Mouse (Mus musculus) embryonic facial prominence, embryonic 12.5 days (tissue): ENCODE measurements around the gene Ip6k1. TPM values are rescaled to one million over a fixed set of nuclear protein-coding genes. Genes with fewer than 3 reads are reported as not detected.

Source experiments
- ATAC-seq: fragments of 200-750 bp; cut with Nextera tagmentation; 2 replicates; pipeline ENCODE4 v1.8.0; 2017; ENCODE audit not compliant: insufficient number of reproducible peaks, insufficient read depth, low FRiP score, low TSS enrichment
- H3K27ac ChIP-seq: fragments of 300-500 bp; sonication (generic); 2 replicates; pipeline ENCODE4 v1.5.1; 2016; ENCODE audit warnings: mild to moderate bottlenecking
- H3K27me3 ChIP-seq: fragments of 300-500 bp; sonication (generic); 2 replicates; pipeline ENCODE4 v1.6.1; 2016; ENCODE audit warnings: mild to moderate bottlenecking, moderate library complexity
- H3K36me3 ChIP-seq: fragments of 300-500 bp; sonication (generic); 2 replicates; pipeline ENCODE4 v1.6.1; 2016; ENCODE audit warnings: mild to moderate bottlenecking
- H3K4me1 ChIP-seq: fragments of 300-500 bp; sonication (generic); 2 replicates; pipeline ENCODE4 v1.6.1; 2016
- H3K4me2 ChIP-seq: fragments of 300-500 bp; sonication (generic); replicated peaks from 2 replicates; pipeline ENCODE4 v1.6.1; 2016; ENCODE audit warnings: mild to moderate bottlenecking, moderate library complexity
- H3K4me3 ChIP-seq: fragments of 300-500 bp; sonication (generic); 2 replicates; pipeline ENCODE4 v1.5.1; 2016; ENCODE audit warnings: mild to moderate bottlenecking
- H3K9ac ChIP-seq: fragments of 300-500 bp; sonication (generic); 2 replicates; pipeline ENCODE4 v1.6.1; 2016; ENCODE audit warnings: mild to moderate bottlenecking, moderate library complexity
- H3K9me3 ChIP-seq: fragments of 300-500 bp; sonication (generic); 2 replicates; pipeline ENCODE4 v1.6.1; 2016; ENCODE audit warnings: mild to moderate bottlenecking, moderate library complexity
- WGBS: fragments of 180-500 bp; shearing (Covaris S2); methylation state at CpG from one replicate; pipeline ENCODE4 v1.1.7; 2016; 5-methylcytosine and 5-hydroxymethylcytosine counted together
- polyA plus RNA-seq: library from polyadenylated mRNA; unstranded; fragments of >200 nt; fragmentation: Nextera tagmentation; extraction: Ambion mirVana; gene quantifications from 2 replicates; pipeline ENCODE4 v1.2.1, GENCODE M21; 2016

Ip6k1 gene
- polyA plus RNA-seq, 1 experiment from 2014 or later = 85.6 TPM

DNA sequence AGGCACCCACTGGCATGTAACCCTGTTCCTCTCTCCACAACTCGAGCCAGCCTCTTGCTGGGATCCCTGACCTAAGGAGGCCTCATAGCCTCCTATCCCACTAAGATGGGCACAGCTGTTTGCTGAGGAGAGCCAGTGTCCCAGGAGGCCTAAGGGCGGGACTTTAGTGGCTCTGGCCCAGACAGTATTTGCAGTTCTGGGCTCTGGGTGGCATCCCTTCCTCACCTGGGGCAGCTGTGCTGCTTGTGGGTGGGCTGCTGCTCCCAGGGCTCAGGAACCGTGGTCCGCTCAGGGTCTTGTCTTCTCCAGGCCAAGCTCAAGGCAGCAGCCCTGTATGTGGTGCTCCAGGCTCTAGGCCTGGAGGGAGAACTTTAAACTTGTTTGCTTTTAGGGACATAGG is 44.3 kb downstream of the Ip6k1 start:
- WGBS = 89% methylated on average over 4 of the region's 4 CpGs
- no peaks in the 10 kb centered on the region for H3K9me3 ChIP-seq
- peaks cover 65% of the 10 kb centered on the region for H3K36me3 ChIP-seq
- no peak overlapping the region for H3K9ac ChIP-seq
- no peak for ATAC-seq
- H3K4me2 ChIP-seq = no peak overlapping the region
- no peak overlapping the region for H3K27ac ChIP-seq
- peaks cover 20% of the 10 kb centered on the region for H3K4me1 ChIP-seq
- H3K27me3 ChIP-seq = no peaks in the 10 kb centered on the region
- no peak overlapping the region for H3K4me3 ChIP-seq

DNA sequence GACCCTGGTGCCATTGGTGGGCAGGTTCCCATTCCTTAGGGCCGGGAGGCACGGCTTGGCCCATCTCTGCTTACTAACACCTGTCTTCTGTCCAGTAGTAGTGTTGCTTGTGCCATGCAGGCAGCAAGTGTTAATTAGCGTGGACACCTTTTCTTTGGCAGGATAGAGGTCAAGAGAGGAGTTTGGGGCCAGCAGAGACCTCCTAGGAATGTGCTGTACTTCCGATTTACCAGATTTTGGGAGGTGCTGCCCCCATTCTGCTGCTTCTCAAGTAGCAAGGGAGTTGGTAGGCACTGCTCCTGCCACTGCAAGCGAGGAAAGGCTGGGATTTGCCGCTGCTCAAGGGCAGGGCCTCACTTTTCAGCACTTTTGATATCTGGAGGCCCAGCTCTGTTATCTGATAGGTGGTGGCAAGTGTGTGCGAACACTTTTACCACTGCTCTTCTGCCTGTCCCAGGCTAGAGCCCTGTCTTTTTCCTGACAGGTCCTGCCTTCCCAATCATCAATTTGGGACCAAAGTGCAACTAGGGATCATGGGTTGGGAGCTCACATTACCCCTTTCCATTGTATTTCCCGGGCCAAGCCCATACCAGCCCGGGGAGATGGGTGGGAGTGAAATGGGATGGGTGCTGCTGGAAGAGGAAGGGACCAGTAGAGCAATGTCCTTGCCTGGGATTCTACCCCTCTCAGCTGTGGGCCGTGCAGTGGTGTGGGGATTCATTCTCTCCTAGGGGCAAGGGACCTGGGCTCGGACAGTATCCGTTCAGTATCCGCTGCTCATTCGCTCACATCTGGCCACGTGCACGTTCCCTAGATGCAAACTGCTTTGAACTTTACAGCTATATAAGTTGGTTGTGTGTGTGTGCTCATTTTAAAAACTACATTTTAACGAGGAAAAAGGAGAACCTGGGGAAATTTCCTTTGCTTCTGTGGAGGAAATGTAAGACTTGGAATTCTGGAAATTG is 45.6 kb downstream of the Ip6k1 start:
- H3K4me2 ChIP-seq = peak overlapping the region; percentile 86
- H3K36me3 ChIP-seq = peaks cover 60% of the 10 kb centered on the region
- 0 out of 2 replicates have a peak overlapping the region, but pooled peaks have one; percentile 70 for H3K9ac ChIP-seq
- WGBS = 55% methylated on average over 17 of the region's 17 CpGs
- H3K27me3 ChIP-seq = no peaks in the 10 kb centered on the region
- H3K4me3 ChIP-seq = peak overlapping the region; percentile 75
- no peaks in the 10 kb centered on the region for H3K9me3 ChIP-seq
- ATAC-seq = no peak
- 0 out of 2 replicates have a peak overlapping the region, but pooled peaks have one; percentile 14 for H3K27ac ChIP-seq
- peaks cover 24% of the 10 kb centered on the region for H3K4me1 ChIP-seq

DNA sequence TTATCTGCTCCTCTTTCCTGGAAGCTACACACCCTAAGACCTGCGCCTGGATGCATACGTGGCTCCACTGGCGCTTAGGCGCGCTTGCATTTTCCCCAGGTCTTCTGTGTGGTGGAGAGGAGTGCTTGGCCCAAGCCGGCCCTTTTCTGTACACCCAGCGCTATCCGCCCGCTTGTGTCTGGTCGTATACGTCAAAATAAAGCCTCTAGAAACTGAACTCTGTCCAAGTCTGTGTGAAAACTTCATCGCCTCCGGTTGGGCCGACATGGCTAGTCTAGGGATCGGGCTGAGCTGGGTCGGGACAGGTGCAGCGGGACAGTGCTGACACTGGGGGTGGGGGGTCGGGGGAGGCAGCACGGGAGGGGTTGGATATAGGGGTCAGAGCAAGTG is 46.3 kb downstream of the Ip6k1 start:
- peak; percentile 8 for ATAC-seq
- Histone ChIP-seq H3K4me1 (peaks cover 30% of the 10 kb centered on the region), H3K9me3 (no peaks in the 10 kb centered on the region), H3K9ac (peak overlapping the region; percentile 70; the same call in 1 of the 2 replicates), H3K27me3 (no peaks in the 10 kb centered on the region), H3K27ac (0 out of 2 replicates have a peak overlapping the region, but pooled peaks have one; percentile 14), H3K4me3 (peak overlapping the region; percentile 75), H3K36me3 (peaks cover 53% of the 10 kb centered on the region), H3K4me2 (peak overlapping the region; percentile 86)
- 2% methylated on average over 18 of the region's 19 CpGs for WGBS

DNA sequence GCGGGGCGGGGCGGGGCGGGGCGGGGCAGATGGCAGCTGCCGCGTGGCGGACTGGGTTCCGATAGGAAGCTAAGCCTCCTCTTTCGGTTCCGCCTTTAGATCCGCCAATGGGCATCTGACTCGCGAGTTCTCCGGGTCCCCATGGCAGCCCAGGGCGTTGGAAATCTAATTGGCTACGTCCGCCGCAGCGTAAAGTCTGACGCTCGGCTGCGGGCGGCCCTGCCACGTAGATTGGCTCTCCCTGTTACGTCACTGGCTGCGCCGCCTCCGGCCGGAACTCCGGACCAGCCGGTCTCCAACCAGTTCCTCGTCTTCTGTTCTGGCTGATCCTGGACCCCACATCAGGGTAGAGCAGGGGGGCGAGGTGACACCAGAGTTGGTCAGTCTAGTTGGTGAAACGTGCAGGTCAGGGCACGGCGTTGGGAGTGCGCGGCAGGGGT is 46.7 kb downstream of the Ip6k1 start, which contains the start of gene Gmppb:
Gene Gmppb (plus strand): TSS at position 227 of the 440 bp plus-strand sequence.
- Histone ChIP-seq H3K27ac (peak within 1 kb of the TSS; percentile 50; the same call in 1 of the 2 replicates), H3K9me3 (no peaks in the 10 kb centered on the region), H3K36me3 (peaks cover 56% of the 10 kb centered on the region), H3K4me1 (peaks cover 30% of the 10 kb centered on the region), H3K4me3 (peak within 1 kb of the TSS; percentile 75), H3K9ac (peak within 1 kb of the TSS; percentile 70), H3K27me3 (no peaks in the 10 kb centered on the region), H3K4me2 (peak within 1 kb of the TSS; percentile 86)
- under 1% methylated on average over 38 of the region's 39 CpGs for WGBS
- ATAC-seq = peak; percentile 87

DNA sequence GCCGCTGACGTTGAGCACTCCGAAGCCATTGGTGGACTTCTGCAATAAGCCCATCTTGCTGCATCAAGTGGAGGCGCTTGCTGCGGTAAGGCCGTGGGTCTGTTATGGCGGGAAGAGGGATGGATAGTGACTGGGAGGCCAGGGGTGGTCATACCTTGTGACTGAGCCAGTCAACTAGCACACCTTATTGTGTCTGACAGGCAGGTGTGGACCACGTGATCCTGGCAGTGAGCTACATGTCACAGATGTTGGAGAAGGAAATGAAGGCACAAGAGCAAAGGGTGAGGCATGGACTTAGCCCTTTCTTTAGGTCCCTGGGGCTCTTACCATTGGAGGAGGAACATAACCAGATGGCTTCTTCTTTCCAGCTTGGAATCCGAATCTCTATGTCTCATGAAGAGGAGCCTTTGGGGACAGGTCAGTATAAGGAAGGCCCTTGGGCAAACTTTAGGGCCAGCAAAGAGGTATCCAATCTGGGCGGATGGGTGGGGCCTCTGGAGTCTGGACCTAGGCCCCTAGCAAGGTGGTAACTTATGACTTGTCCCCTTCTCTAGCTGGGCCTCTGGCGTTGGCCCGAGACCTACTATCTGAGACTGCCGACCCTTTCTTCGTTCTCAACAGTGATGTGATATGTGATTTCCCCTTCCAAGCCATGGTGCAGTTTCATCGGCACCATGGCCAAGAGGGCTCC is 47.4 kb downstream of the Ip6k1 start:
- Histone ChIP-seq H3K27ac (0 out of 2 replicates have a peak overlapping the region, but pooled peaks have one; percentile 50), H3K36me3 (peaks cover 60% of the 10 kb centered on the region), H3K4me1 (peaks cover 30% of the 10 kb centered on the region), H3K9me3 (no peaks in the 10 kb centered on the region), H3K27me3 (no peaks in the 10 kb centered on the region), H3K4me3 (peak overlapping the region; percentile 75), H3K4me2 (peak overlapping the region; percentile 86), H3K9ac (peak overlapping the region; percentile 70)
- 41% methylated on average over 15 of the region's 15 CpGs for WGBS
- ATAC-seq = no peak

DNA sequence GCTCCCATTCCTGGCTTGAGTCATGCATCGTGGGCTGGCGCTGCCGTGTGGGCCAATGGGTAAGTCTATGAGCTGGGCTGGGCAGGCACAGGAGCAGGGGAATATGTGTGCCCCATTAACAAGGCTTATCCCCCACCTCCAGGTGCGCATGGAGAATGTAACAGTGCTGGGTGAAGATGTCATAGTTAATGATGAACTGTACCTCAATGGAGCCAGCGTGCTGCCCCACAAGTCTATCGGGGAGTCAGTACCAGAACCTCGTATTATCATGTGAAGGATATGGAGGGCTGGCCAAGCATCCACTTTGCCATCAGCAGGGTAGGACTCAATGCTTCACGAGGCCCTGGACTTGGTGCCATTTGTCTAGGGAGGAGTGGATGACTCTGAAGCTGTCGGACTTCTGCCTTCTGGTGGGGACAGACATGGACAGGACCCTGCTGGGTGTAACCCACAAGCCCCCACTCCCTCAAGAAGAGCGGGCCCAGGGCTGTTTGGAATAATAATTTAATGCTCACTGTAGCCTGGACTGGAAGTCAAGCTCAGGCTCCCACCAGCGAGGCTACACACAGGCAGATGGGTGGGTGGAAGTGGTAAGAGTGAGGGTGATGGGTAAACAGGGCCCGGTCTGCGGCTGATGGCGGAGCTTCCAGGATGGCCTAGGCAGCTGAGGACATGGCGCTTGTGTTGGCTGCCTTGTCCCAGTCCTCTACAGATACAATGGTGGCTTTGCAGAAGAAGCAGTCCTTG is 49.1 kb downstream of the Ip6k1 start:
- no peak overlapping the region for H3K4me2 ChIP-seq
- no peaks in the 10 kb centered on the region for H3K27me3 ChIP-seq
- H3K4me1 ChIP-seq = peaks cover 30% of the 10 kb centered on the region
- H3K27ac ChIP-seq = no peak overlapping the region
- peaks cover 59% of the 10 kb centered on the region for H3K36me3 ChIP-seq
- H3K4me3 ChIP-seq = no peak overlapping the region
- H3K9me3 ChIP-seq = no peaks in the 10 kb centered on the region
- H3K9ac ChIP-seq = no peak overlapping the region
- 92% methylated on average over 15 of the region's 15 CpGs for WGBS
- no peak for ATAC-seq

DNA sequence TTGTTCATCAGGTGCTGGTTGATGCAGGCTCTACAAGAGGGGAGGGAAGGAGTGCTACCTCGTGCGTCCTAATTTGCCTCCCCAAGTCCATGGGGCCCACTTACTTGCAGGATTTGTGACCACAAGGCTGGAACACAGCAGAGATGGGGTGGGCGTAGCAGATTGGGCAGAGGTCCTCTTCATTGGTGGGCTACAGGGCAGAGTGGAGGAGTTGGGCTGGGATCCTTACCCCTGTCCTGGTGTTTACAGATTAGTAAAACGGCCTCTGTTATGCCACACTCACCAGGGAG is 49.6 kb downstream of the Ip6k1 start:
- no peak overlapping the region for H3K4me3 ChIP-seq
- no peak overlapping the region for H3K9ac ChIP-seq
- H3K9me3 ChIP-seq = no peaks in the 10 kb centered on the region
- WGBS = 84% methylated on average over 4 of the region's 4 CpGs
- no peak overlapping the region for H3K27ac ChIP-seq
- ATAC-seq = no peak
- H3K36me3 ChIP-seq = peaks cover 59% of the 10 kb centered on the region
- no peaks in the 10 kb centered on the region for H3K27me3 ChIP-seq
- no peak overlapping the region for H3K4me2 ChIP-seq
- peaks cover 30% of the 10 kb centered on the region for H3K4me1 ChIP-seq

DNA sequence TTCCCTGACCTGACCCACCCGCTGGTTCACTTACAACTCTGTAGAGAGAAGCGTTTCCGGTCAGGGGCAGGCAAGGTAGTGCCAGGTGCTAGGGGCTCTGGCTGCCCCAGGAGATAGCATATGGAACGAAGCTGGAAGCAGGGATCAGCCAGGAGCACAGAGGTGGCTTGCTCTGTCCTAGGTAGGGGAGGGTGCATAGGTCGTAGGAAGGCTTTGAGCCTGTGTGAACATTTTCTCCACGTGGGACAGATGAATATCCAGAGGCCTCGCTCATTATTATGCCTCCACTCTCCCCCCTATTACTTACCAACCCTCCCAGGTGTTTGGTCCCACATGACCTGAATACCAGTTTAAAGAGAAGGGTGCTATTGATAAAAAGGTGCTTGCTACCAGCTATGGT is 50.1 kb downstream of the Ip6k1 start:
- no peak for ATAC-seq
- no peak overlapping the region for H3K27ac ChIP-seq
- no peak overlapping the region for H3K9ac ChIP-seq
- no peaks in the 10 kb centered on the region for H3K27me3 ChIP-seq
- H3K36me3 ChIP-seq = peaks cover 59% of the 10 kb centered on the region
- no peaks in the 10 kb centered on the region for H3K9me3 ChIP-seq
- 71% methylated on average over 7 of the region's 7 CpGs for WGBS
- H3K4me1 ChIP-seq = peaks cover 30% of the 10 kb centered on the region
- no peak overlapping the region for H3K4me2 ChIP-seq
- H3K4me3 ChIP-seq = no peak overlapping the region

DNA sequence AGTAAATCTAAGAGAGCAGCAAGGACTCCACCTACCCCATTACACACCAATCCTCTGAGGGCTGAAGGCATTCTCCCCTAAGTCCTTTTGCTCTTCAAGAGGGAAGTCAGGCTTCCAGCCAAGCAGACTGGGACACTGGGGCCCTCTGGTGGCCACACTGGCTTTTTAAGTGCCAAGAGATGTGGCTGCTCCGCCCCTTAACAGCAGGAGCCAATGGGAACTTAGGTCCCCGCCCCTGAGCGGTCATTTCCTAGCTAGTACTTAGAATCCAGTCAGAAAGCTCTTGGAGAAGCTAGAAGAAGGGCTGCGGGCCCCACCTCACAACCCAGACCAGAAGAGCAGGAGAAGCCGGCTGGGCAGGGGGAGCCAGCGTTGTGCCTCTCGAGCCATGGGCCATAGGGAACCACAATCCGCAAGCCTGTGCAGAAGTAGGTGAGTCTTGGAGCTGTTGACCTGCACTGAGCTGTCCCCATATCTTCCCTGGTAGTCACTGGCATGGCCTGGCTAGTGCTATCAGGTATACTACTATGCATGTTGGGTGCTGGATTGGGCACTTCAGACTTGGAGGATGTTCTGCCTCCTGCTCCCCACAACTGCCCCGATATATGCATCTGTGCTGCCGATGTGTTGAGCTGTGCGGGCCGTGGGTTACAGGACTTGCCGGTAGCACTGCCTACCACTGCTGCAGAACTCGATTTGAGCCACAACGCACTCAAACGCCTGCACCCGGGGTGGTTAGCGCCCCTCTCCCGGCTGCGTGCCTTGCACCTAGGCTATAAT is 50.8 kb downstream of the Ip6k1 start, which contains the start of gene Amigo3:
Gene Amigo3 (plus strand): TSS at position 275 of the 780 bp plus-strand sequence.
- peak within 1 kb of the TSS; percentile 70 for H3K27ac ChIP-seq
- no peaks in the 10 kb centered on the region for H3K27me3 ChIP-seq
- peak within 1 kb of the TSS; percentile 36 for H3K4me2 ChIP-seq
- 0 out of 2 replicates have a peak within 1 kb of the TSS, but pooled peaks have one; percentile 2 for H3K9ac ChIP-seq
- no peaks in the 10 kb centered on the region for H3K9me3 ChIP-seq
- 55% methylated on average over 20 of the region's 20 CpGs for WGBS
- ATAC-seq = peak; percentile 52
- 0 out of 2 replicates have a peak within 1 kb of the TSS, but pooled peaks have one; percentile 7 for H3K4me3 ChIP-seq
- H3K4me1 ChIP-seq = peaks cover 26% of the 10 kb centered on the region
- peaks cover 63% of the 10 kb centered on the region for H3K36me3 ChIP-seq

DNA sequence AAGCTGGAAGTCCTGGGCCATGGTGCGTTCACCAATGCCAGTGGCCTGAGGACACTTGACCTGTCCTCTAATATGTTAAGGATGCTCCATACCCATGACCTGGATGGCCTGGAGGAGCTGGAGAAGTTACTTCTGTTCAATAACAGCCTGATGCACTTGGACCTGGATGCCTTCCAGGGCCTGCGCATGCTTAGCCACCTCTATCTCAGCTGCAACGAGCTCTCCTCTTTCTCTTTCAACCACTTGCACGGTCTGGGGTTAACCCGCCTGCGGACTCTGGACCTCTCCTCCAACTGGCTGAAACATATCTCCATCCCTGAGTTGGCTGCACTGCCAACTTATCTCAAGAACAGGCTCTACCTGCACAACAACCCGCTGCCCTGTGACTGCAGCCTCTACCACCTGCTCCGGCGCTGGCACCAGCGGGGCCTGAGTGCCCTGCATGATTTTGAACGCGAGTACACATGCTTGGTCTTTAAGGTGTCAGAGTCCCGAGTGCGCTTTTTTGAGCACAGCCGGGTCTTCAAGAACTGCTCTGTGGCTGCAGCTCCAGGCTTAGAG is 51.4 kb downstream of the Ip6k1 start:
- ATAC-seq = no peak
- peaks cover 69% of the 10 kb centered on the region for H3K36me3 ChIP-seq
- WGBS = 93% methylated on average over 15 of the region's 15 CpGs
- H3K27ac ChIP-seq = no peak overlapping the region
- no peaks in the 10 kb centered on the region for H3K27me3 ChIP-seq
- 0 out of 2 replicates have a peak overlapping the region, but pooled peaks have one; percentile 7 for H3K4me3 ChIP-seq
- H3K4me1 ChIP-seq = peaks cover 21% of the 10 kb centered on the region
- no peak overlapping the region for H3K9ac ChIP-seq
- peak overlapping the region; percentile 36 for H3K4me2 ChIP-seq
- H3K9me3 ChIP-seq = no peaks in the 10 kb centered on the region
